Mouse (Mus musculus): ENCODE measurements around the gene Npy2r. TPM values are rescaled to one million over a fixed set of nuclear protein-coding genes. Genes with fewer than 3 reads are reported as not detected.
A peak's percentile ranks its signal among the peaks of the same experiment; 100 is the strongest.

Npy2r gene
- polyA plus RNA-seq (2015; fragmentation: Nextera tagmentation; extraction: Ambion mirVana) = 0.93 and 1.0 TPM in 2 replicates

GRCm38 (mm10) chr3:82547908-82548721 is at the start of gene Npy2r:
Gene Npy2r, minus strand, starts transcription at chr3:82548084.
- Histone ChIP-seq H3K9me3 (no peaks in the 10 kb centered on the region), H3K4me2 (peak within 1 kb of the TSS; percentile 86), H3K36me3 (replicated peaks) (no peaks in the 10 kb centered on the region), H3K4me3 (peak within 1 kb of the TSS; percentile 41), H3K9ac (peak within 1 kb of the TSS; percentile 33), H3K27ac (no peak within 1 kb of the TSS), H3K4me1 (peaks cover 8% of the 10 kb centered on the region), H3K27me3 (replicated peaks) (0 out of 2 replicates have a peak, but pooled peaks cover 9% of the 10 kb centered on the region)
- WGBS = under 1% methylated on average over 32 of the region's 32 CpGs
- peak; percentile 81 for ATAC-seq (replicated peaks)

GRCm38 (mm10) chr3:82557786-82558185 is 9.9 kb upstream of the Npy2r start:
- Histone ChIP-seq H3K4me1 (no peaks in the 10 kb centered on the region), H3K27me3 (replicated peaks) (no peaks in the 10 kb centered on the region), H3K36me3 (replicated peaks) (no peaks in the 10 kb centered on the region), H3K9ac (no peak overlapping the region), H3K27ac (no peak overlapping the region), H3K4me2 (no peak overlapping the region), H3K4me3 (no peak overlapping the region), H3K9me3 (no peaks in the 10 kb centered on the region)
- WGBS = 72% methylated on average over 3 of the region's 3 CpGs
- no peak for ATAC-seq (replicated peaks)

GRCm38 (mm10) chr3:82556311-82556828 is 8.5 kb upstream of the Npy2r start:
- H3K36me3 ChIP-seq (replicated peaks) = no peaks in the 10 kb centered on the region
- no peak for ATAC-seq (replicated peaks)
- no peaks in the 10 kb centered on the region for H3K27me3 ChIP-seq (replicated peaks)
- H3K4me3 ChIP-seq = no peak overlapping the region
- WGBS = 85% methylated on average over 2 of the region's 2 CpGs
- no peak overlapping the region for H3K27ac ChIP-seq
- H3K4me1 ChIP-seq = no peaks in the 10 kb centered on the region
- H3K4me2 ChIP-seq = no peak overlapping the region
- H3K9ac ChIP-seq = no peak overlapping the region
- no peaks in the 10 kb centered on the region for H3K9me3 ChIP-seq

GRCm38 (mm10) chr3:82549932-82550331 is 2.0 kb upstream of the Npy2r start:
- WGBS = 89% methylated on average over 5 of the region's 5 CpGs
- H3K4me2 ChIP-seq = no peak overlapping the region
- 0 out of 2 replicates have a peak, but pooled peaks cover 9% of the 10 kb centered on the region for H3K27me3 ChIP-seq (replicated peaks)
- peaks cover 8% of the 10 kb centered on the region for H3K4me1 ChIP-seq
- H3K27ac ChIP-seq = no peak overlapping the region
- H3K36me3 ChIP-seq (replicated peaks) = no peaks in the 10 kb centered on the region
- H3K9me3 ChIP-seq = no peaks in the 10 kb centered on the region
- no peak overlapping the region for H3K4me3 ChIP-seq
- H3K9ac ChIP-seq = no peak overlapping the region
- no peak for ATAC-seq (replicated peaks)

- Histone ChIP-seq H3K9ac (peak overlapping the region; percentile 33; the same call in 1 of the 2 replicates), H3K4me1 (peaks cover 8% of the 10 kb centered on the region), H3K27ac (no peak overlapping the region), H3K27me3 (replicated peaks) (0 out of 2 replicates have a peak, but pooled peaks cover 9% of the 10 kb centered on the region), H3K4me3 (peak overlapping the region; percentile 41), H3K4me2 (peak overlapping the region; percentile 86), H3K9me3 (no peaks in the 10 kb centered on the region), H3K36me3 (replicated peaks) (no peaks in the 10 kb centered on the region)
- ATAC-seq (replicated peaks) = peak; percentile 80
- 3% methylated on average over 9 of the region's 9 CpGs for WGBS
Observed at GRCm38 (mm10) chr3:82548753-82549152, 869 bp upstream of the Npy2r start.

- Histone ChIP-seq H3K4me1 (no peaks in the 10 kb centered on the region), H3K9me3 (no peaks in the 10 kb centered on the region), H3K9ac (no peak overlapping the region), H3K36me3 (replicated peaks) (no peaks in the 10 kb centered on the region), H3K4me3 (no peak overlapping the region), H3K27me3 (replicated peaks) (0 out of 2 replicates have a peak, but pooled peaks cover 2% of the 10 kb centered on the region), H3K27ac (no peak overlapping the region), H3K4me2 (no peak overlapping the region)
- ATAC-seq (replicated peaks) = no peak
- 91% methylated on average over 2 of the region's 2 CpGs for WGBS
Observed at GRCm38 (mm10) chr3:82541449-82541848, 6.4 kb downstream of the Npy2r start.

- Histone ChIP-seq H3K27me3 (replicated peaks) (no peaks in the 10 kb centered on the region), H3K4me3 (no peak overlapping the region), H3K4me2 (no peak overlapping the region), H3K9me3 (no peaks in the 10 kb centered on the region), H3K4me1 (no peaks in the 10 kb centered on the region), H3K36me3 (replicated peaks) (no peaks in the 10 kb centered on the region), H3K9ac (no peak overlapping the region), H3K27ac (no peak overlapping the region)
- ATAC-seq (replicated peaks) = no peak
- WGBS = 90% methylated on average over 5 of the region's 5 CpGs
Observed at GRCm38 (mm10) chr3:82539951-82540350, 7.9 kb downstream of the Npy2r start.

- Histone ChIP-seq H3K36me3 (replicated peaks) (no peaks in the 10 kb centered on the region), H3K4me2 (no peak overlapping the region), H3K27ac (no peak overlapping the region), H3K9ac (no peak overlapping the region), H3K4me1 (no peaks in the 10 kb centered on the region), H3K27me3 (replicated peaks) (no peaks in the 10 kb centered on the region), H3K9me3 (no peaks in the 10 kb centered on the region), H3K4me3 (no peak overlapping the region)
- WGBS = 89% methylated on average over 1 of the region's 1 CpGs
- ATAC-seq (replicated peaks) = no peak
Observed at GRCm38 (mm10) chr3:82524792-82525191, 23.1 kb downstream of the Npy2r start.

GRCm38 (mm10) chr3:82498006-82498405 is 49.9 kb downstream of the Npy2r start:
- H3K4me3 ChIP-seq = no peak overlapping the region
- no peaks in the 10 kb centered on the region for H3K9me3 ChIP-seq
- no peaks in the 10 kb centered on the region for H3K36me3 ChIP-seq (replicated peaks)
- H3K27ac ChIP-seq = no peak overlapping the region
- H3K4me1 ChIP-seq = no peaks in the 10 kb centered on the region
- no peaks in the 10 kb centered on the region for H3K27me3 ChIP-seq (replicated peaks)
- no peak overlapping the region for H3K9ac ChIP-seq
- ATAC-seq (replicated peaks) = no peak
- 87% methylated on average over 4 of the region's 4 CpGs for WGBS
- H3K4me2 ChIP-seq = no peak overlapping the region

Other genes with a start within 250 kb of the Npy2r start
- 112 and 121 TPM in 2 replicates for gene Map9, start 190.0 kb downstream of the Npy2r start, polyA plus RNA-seq (2015; fragmentation: Nextera tagmentation; extraction: Ambion mirVana)